Mouse (Mus musculus) yolk sac, embryonic 10.5 days (tissue): Measurements from ENCODE around the gene Agrn.

Experiments
- DNase-seq: peaks from one replicate; pipeline ENCODE4 v3.0.0-alpha.2; 2017; ENCODE audit warnings: low spot score

Gene Agrn

GRCm38 (mm10) chr4:156154771-156155170 is 42.5 kb downstream of the Agrn start:
- DNase-seq = no peak

GRCm38 (mm10) chr4:156150887-156151286 is 46.4 kb downstream of the Agrn start:
- DNase-seq = peak; percentile 61

- DNase-seq = peak; percentile 0
Measured at GRCm38 (mm10) chr4:156136285-156137100, 60.8 kb downstream of the Agrn start.

GRCm38 (mm10) chr4:156135801-156136200 is 61.5 kb downstream of the Agrn start:
- no peak for DNase-seq

GRCm38 (mm10) chr4:156135112-156135511 is 62.2 kb downstream of the Agrn start:
- DNase-seq = no peak

GRCm38 (mm10) chr4:156133943-156134605 is 63.2 kb downstream of the Agrn start:
- DNase-seq = no peak

- DNase-seq = no peak
Measured at GRCm38 (mm10) chr4:156133334-156133733, 64.0 kb downstream of the Agrn start.

GRCm38 (mm10) chr4:156130940-156131339 is 66.3 kb downstream of the Agrn start:
- DNase-seq = no peak

GRCm38 (mm10) chr4:156130436-156130835 is 66.9 kb downstream of the Agrn start, which contains the start of gene Rnf223:
TSS of gene Rnf223 (plus strand) at chr4:156130513.
- no peak for DNase-seq

GRCm38 (mm10) chr4:156128746-156129145 is 68.5 kb downstream of the Agrn start:
- no peak for DNase-seq

- no peak for DNase-seq
Measured at GRCm38 (mm10) chr4:156126841-156127240, 70.4 kb downstream of the Agrn start.

GRCm38 (mm10) chr4:156125393-156125792 is 71.9 kb downstream of the Agrn start:
- DNase-seq = no peak

GRCm38 (mm10) chr4:156124077-156124476 is 73.2 kb downstream of the Agrn start:
- DNase-seq = peak; percentile 71
